Mouse (Mus musculus): Measurements from ENCODE around the gene Cend1.
A peak's percentile ranks its signal among the peaks of the same experiment; 100 is the strongest.
"Not testable (repeated sequence)": the region's sequence is repeated elsewhere in the genome, so short reads cannot be mapped to it uniquely, and the experiment has no call there.

Gene Cend1

DNA sequence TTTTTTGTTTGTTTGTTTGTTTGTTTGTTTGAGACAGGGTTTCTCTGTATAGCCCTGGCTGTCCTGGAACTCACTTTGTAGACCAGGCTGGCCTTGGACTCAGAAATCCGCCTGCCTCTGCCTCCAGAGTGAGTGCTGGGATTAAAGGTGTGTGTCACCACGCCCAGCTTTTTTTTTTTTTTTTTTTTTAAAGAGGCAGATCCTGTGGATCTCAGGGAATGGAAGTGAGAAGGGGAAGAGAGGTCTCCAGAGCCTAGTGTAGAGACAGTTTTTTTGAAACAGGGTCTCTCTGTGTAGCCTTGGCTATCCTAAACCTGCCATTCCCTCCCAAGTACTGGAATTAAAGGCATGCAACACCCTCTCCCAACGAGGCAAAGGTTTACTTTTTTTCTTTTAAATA lies 17.1 kb upstream of the Cend1 start:
- not testable (repeated sequence) for ATAC-seq (ENCODE audit: insufficient number of reproducible peaks, low FRiP score, low TSS enrichment)

GRCm38 (mm10) chr7:141443828-141444237 lies 14.5 kb upstream of the Cend1 start, which contains the start of gene Pidd1:
Gene Pidd1, minus strand, starts transcription at chr7:141444025.
- ATAC-seq (ENCODE audit: insufficient number of reproducible peaks, low FRiP score, low TSS enrichment), result no peak

DNA sequence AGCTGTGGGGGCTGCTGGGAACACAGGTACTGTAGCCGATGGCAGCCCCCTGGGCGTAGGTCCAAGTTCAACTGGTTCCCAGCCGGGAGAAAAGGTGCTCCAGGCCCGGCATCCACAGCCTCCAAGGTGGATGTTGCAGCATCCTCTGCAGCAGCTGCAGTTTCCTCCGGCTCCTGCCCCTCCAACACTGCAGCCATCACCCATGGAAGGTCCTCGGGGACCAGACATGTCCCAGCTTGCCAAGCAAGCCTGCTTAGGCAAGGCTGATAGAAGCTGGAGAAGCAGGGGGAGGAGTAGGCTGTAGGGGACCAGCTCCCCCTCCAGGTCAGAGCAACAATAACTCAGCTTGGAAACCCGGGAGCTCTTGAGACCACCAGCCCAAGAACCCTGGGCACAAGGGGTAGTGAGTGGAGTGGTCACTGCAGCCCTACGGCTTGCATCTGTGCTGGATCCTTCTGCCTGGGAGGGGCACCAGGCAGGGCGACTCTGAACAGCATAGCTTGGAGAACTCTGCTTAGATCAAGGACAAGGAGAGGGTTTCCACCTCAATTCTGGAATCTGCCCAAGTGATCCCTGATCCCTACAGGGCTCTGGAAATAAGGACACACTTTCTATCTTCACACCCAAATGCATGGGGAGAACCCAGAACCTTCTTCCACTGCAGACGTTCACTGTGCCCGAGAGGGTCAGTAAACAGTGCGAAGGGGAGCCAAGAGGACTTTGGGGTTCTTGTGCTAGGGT lies 14.0 kb upstream of the Cend1 start:
- no peak for ATAC-seq (ENCODE audit: insufficient number of reproducible peaks, low FRiP score, low TSS enrichment)

- ATAC-seq (ENCODE audit: insufficient number of reproducible peaks, low FRiP score, low TSS enrichment), result no peak
Measured at GRCm38 (mm10) chr7:141442199-141442598, 12.9 kb upstream of the Cend1 start.

GRCm38 (mm10) chr7:141441460-141441859 lies 12.2 kb upstream of the Cend1 start:
- ATAC-seq (ENCODE audit: insufficient number of reproducible peaks, low FRiP score, low TSS enrichment), result no peak

GRCm38 (mm10) chr7:141440613-141441012 lies 11.3 kb upstream of the Cend1 start:
- no peak for ATAC-seq (ENCODE audit: insufficient number of reproducible peaks, low FRiP score, low TSS enrichment)

DNA sequence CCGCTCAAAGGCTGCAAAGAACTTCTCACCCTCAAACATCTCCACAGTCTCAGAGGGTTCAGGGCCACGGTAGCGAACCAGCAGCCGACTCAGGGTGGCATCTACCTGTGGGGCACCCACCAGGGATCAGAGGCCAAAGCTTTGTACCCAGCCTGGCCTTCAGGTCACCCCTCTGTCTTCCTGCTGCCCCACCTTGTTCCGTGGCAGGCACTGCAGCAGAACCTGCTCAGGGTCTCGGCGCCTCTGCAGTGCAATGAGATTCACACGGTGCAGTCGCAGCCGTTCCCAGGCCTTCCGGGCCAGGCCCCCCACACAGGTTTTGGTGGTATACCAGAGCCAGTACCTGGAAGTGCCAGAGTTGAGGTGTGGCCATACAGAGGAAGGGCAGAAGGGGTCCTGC lies 10.5 kb upstream of the Cend1 start:
- no peak for ATAC-seq (ENCODE audit: insufficient number of reproducible peaks, low FRiP score, low TSS enrichment)

DNA sequence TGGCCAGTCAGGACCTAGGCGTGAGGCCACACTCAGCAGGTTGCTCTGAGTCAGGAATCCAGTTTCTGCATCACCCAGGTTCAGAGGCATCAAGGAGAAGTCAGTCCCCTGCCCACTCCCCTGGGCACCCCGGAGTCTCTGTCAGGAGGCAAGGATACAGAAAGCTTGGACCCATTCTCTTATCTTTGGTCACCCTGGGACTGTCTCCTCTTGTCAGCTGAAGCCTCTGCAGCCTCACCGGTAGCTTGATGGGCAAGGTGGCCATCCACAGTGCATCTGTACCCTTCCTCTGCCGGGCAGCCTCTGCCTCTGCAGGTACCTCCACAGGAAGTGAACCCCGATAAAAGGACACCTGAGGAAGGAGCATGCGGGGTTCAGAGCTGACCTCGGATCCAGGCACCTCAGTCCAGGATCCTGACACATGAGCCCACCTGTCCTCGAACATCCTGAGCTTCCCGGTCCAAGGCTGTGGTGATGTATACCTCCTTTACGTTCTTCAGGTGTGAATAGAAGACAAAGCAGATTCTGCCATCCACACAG lies 9.9 kb upstream of the Cend1 start:
- ATAC-seq (ENCODE audit: insufficient number of reproducible peaks, low FRiP score, low TSS enrichment), result no peak

- ATAC-seq (ENCODE audit: insufficient number of reproducible peaks, low FRiP score, low TSS enrichment), result peak; percentile 15; the same call in 1 of the 2 replicates
Measured at GRCm38 (mm10) chr7:141438201-141438968, 9.1 kb upstream of the Cend1 start.

- ATAC-seq (ENCODE audit: insufficient number of reproducible peaks, low FRiP score, low TSS enrichment), result peak; percentile 18; the same call in 1 of the 2 replicates
Measured at GRCm38 (mm10) chr7:141437178-141438120, 8.2 kb upstream of the Cend1 start, which contains the start of gene Slc25a22. Gene Slc25a22, minus strand, starts transcription at chr7:141437892.

- no peak for ATAC-seq (ENCODE audit: insufficient number of reproducible peaks, low FRiP score, low TSS enrichment)
Measured at GRCm38 (mm10) chr7:141436523-141436892, 7.2 kb upstream of the Cend1 start.

DNA sequence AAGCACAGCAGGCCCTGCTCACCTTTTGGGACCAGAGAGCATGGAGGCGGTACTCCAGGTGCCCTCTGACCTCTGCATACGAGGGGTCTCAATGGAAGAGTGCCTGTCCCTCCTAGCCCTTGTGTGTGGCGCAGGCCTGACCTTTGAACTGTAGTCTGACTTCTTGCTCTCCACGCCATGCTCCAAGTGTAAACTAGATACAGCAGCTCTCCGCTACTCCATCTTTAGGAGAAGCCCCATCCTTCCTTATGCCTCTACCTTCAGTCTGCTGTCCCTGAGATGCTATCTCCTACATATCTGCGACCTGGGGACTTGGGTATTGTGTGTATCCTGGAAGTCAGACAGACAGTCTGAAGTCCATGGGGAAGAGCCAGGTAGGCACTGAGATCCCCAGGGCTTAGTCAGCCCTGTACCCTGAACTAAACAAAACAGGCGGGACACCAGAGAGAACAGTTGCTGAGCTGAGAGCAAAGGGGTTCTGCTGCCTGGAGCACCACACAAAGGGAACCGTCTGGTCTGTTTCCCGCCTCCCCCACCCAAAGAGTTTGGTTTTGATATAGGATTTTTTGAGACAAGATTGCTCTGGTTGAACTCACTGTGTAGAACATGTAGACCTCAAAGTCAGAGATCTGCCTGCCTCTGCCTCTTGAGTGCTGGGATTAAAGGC lies 6.7 kb upstream of the Cend1 start:
- no peak for ATAC-seq (ENCODE audit: insufficient number of reproducible peaks, low FRiP score, low TSS enrichment)

GRCm38 (mm10) chr7:141435129-141435855 lies 6.0 kb upstream of the Cend1 start:
- no peak for ATAC-seq (ENCODE audit: insufficient number of reproducible peaks, low FRiP score, low TSS enrichment)

- no peak for ATAC-seq (ENCODE audit: insufficient number of reproducible peaks, low FRiP score, low TSS enrichment)
Measured at GRCm38 (mm10) chr7:141434464-141434863, 5.2 kb upstream of the Cend1 start.

- ATAC-seq (ENCODE audit: insufficient number of reproducible peaks, low FRiP score, low TSS enrichment), result no peak
Measured at GRCm38 (mm10) chr7:141433517-141434400, 4.5 kb upstream of the Cend1 start.

GRCm38 (mm10) chr7:141432741-141433516 lies 3.6 kb upstream of the Cend1 start:
- peak; percentile 29; the same call in 1 of the 2 replicates for ATAC-seq (ENCODE audit: insufficient number of reproducible peaks, low FRiP score, low TSS enrichment)

DNA sequence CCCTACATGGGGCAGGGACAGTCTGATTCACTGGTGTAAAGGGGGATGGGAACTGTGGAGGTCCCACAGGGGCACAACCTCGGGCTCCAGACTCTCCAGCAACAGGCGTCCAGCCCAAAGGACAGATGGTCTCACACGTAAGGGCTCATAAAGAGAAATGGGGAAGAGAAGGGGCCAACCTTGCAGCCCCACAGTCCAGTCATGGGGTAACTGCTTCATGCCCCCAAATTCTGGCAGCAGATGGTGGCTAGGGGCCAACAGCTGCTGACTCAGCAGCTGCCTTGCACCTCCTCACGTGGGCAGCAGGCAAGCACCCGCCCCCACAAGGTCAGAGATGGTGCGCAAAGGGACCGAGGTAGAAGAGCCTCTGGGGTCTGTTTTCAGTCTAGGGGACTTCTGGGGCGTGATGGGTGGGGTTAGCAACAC lies 2.9 kb upstream of the Cend1 start:
- ATAC-seq (ENCODE audit: insufficient number of reproducible peaks, low FRiP score, low TSS enrichment), result no peak

Data from cerebellum, adult (tissue).